Mouse (Mus musculus): ENCODE measurements at regions not wholly inside any gene's neighbourhood (a gene's known extent, or its start where the extent isn't known, plus 50 kb on each side); places are given as distances from the start of the nearest gene placed in this dataset.

DNA sequence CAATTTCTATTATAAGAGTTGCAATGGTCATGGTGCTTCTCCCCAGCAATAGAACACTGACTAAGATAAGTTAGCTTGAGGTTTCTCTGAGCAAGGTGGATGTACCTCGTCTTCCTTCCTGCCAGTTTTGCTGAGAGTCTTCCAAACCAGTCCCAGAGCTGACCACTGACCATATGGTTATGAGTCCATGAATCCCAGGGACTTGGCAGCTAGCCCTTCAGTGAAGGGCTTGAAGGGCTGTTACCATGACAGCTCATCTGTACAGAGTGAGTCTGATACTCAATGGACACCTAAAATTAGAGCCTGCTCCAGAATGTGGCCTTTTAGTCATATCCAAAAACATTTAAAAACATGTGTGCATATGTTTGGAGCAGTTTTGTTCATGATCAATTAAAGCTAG is 297.5 kb upstream of the Thsd7b start:
- no peak for ATAC-seq (ENCODE audit: low TSS enrichment)

DNA sequence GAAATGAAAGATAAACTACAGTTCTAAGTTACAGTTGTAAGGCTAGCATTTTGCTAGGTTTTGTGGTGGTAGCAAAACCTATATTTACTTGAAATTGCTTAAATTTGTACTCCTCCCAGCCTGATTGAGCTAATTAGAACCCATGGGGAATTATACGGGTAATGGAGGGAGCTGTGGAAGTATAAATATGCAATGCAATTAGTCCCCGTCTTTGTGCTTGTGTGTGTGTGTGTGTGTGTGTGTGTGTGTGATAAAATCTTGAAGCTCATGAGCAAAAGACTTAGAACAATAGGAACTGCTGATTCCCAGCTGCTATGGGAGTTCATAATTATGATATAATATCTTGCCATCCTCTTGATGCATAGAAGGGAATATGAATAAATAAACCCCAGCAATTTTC is 321.7 kb upstream of the Thsd7b start:
- ATAC-seq (ENCODE audit: low TSS enrichment): no peak

DNA sequence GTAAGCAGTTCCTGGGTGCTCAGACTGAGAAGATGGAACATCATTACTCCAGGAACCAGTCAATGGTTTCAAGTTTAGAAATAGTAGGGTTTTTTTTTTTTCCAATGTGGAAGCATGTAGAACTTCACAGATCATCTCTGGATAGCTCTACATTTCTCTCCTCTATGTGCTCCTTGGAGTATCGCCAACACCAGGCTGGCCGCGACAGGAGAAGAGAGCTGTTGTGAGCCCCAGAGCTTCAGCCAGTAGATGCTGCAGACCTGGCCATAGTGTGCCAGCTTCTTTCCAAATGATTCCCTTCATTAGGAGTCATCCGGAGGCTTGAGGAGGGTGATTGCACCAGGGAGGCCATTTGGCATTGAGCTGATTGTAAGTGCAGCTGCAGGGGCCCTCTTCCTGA is 322.6 kb upstream of the Thsd7b start:
- no peak for ATAC-seq (ENCODE audit: low TSS enrichment)

DNA sequence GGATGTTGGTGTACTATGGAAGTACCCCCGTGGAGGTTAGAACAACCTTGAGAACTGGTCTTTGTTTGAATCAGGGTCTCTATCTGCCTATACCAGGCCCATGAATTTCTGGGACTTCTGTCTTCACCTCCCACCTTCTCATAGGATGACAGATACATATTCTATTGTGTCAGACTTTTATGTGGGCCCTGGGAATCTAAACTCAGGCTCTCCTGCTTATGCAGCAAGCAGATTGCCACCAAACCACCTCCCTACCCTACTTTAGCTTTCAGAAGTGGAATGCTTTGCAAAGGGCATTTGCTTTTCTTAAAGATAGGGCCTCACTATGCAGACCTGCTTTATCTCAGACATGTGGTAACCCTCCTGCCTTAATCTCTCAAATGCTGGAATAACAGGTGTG is 322.7 kb upstream of the Cxcr4 start:
- 0 out of 2 replicates have a peak, but pooled peaks have one; percentile 55 for ATAC-seq (ENCODE audit: low TSS enrichment)

DNA sequence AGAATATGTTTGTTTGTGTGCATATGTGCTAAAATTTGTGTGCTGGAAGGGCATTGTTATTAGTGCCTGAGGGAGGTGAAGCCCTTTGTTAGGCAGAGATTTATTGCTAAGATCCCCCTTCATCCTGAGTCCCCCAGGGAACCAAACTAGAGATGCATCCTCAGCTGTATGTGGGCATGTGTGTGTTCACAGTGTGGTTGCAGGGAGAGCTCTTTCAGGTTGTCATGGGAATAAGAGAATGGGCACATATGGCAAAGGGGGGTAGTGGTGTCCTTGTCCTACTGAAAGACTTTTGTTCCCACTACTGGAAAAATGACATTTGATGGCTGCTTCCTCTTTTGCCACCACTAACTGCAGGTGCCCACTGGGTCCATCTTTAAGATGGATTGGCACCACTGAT is 320.4 kb upstream of the Cxcr4 start:
- peak; percentile 57; the same call in 1 of the 2 replicates for ATAC-seq (ENCODE audit: low TSS enrichment)

DNA sequence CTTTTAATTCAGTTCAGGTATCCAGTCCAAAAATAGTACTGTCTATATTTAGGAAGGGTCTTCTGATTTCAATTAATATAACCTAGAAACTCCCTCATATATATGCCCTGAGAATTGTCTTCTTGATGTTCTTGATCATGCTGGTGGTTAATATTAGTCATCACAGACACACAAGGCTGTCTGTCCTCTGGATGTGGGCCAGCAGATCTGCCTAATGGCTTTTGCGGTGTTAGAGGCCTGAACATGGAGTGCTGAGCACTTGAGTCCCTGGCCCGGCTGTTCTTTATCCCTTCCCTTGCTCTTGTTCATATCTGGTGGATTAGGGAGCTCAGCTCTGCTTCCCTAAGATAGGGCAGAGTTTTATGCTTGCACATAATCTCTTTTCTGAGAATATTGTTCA is 315.5 kb upstream of the Cxcr4 start:
- ATAC-seq (ENCODE audit: low TSS enrichment): no peak

DNA sequence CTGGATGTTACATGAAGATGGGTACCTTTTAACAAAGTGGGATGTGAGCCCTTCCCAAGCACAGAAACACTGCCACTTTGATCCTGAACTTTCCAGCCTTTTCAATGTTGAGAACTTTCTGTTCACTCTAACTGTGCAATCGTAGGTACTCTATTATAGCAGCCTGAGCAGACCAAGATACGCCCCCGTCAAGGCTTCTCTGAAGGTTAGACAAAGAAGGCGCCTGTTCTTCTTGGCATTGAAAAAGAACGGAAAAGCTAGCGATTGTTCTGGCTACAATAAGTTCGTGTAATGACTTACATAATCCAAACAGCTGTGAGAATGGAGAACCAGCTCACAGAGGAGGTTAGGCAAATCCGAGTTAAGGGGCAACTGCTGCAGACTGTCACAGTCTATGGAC is 305.9 kb upstream of the Cxcr4 start:
- peak; percentile 65; the same call in 1 of the 2 replicates for ATAC-seq (ENCODE audit: low TSS enrichment)

DNA sequence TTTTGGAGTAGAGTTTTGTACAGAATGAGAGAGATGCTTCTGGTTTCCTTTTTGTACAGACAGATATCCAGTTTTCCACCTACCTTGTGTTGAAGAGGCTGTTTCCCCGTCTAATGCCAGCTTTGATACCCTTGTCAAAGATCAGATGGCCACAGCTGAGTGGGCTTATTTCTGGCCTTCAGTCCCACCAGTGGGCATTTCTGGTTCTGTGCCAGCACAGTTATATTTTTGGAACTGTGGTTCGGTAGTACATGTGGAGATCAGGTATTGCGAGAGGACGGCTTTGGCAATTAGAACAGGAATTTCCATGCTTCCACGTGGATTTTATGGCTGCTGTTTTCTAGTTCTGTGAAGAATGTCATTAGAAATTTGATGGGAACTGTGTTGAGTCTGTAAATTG is 302.5 kb upstream of the Cxcr4 start:
- no peak for ATAC-seq (ENCODE audit: low TSS enrichment)

DNA sequence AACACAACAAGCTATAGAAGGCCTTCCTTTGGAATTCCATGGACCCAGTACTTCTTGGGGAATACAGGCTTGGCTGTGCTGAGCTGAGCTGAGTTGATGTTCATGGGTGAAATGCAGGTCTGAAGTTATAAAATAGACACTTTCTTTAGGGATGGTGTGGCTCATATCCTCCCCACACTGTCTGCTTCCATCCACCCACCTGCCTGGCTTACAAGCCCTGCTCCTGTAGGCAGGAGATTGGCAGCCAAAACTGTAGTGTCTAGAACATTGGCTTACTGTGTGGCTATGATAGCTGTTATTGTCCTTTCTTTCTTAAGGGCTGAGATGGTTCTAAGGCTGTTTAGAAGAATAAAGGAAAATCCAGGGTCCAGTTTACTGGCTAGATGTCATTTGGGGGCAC is 286.2 kb upstream of the Cxcr4 start:
- ATAC-seq (ENCODE audit: low TSS enrichment): peak; percentile 99

DNA sequence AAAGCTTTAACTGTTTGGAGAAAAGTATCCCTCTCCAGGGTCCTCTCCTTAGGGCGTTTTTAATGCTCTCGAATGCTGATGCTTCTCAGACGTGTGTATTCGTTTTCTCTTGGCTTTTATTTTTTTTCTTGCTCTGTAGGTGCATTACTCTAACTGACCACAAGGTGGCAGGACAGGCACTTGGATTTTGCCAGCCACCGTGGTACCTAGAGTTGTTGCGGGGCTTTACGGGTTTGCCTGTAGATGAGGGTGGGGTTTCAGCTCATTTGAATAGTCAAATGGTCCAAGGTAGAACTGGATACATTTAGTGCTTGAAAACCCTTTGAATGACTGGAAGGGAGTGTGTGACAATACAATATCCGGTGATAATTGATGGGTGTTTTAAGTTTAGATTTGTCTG is 283.2 kb upstream of the Cxcr4 start:
- peak; percentile 56; the same call in 1 of the 2 replicates for ATAC-seq (ENCODE audit: low TSS enrichment)

DNA sequence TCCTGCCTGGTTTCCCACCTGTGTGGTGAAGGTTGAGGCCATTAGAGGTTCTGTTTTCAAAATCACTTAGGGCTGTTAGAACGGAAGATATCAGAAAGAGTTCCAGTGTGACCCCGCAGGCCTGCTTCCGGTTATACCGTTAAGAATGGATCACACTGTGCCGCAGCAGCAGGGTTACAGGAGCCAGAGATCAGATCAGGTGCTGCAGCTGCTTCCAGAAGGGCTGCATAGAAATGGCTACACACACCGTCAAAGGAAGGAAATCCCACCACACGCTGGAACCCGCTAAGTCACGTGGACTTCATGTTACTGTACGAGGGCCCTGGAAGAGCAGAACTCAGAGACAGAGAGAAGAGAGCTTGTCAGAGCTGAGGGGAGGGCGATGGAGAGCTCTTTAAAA is 282.1 kb upstream of the Cxcr4 start:
- ATAC-seq (ENCODE audit: low TSS enrichment): no peak

DNA sequence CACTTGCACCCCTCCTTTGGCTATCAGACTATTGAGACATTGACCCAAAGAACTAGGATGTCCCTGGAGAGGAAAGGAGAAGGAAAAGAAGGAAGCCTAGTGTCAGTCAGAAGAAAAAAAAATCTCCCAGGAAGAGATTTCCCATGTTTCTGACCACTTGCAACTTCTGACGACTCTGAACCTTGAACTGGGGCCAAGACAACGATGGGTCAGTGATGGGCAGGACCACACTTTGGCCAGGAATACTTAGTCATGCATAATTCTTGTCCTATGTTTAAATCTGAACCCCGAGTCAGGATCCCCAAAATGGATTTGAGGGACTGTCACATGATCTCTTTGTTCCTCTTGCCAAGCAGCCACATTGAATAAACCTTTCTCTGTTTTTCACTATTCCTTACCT is 276.7 kb upstream of the Cxcr4 start:
- ATAC-seq (ENCODE audit: low TSS enrichment): no peak

DNA sequence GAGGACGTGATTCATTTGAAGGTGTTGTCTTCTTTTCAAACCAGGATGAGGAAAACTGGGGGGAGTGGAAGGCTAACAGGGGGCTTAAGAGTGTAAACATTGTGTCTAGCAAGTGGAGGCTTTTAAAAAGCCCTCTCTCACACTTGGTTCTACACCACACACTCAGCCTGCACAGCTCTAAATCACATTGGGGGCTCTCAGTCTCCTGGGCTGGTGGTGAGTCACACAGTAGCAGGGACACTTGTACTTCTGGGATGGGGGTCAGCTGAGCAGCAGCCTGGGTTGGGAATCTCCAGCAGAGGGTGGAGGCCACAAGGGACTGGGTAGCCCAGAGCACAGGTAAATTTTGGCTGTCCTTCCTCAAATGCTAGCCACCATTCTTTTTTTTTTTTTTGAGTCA is 268.4 kb upstream of the Cxcr4 start:
- ATAC-seq (ENCODE audit: low TSS enrichment): no peak

DNA sequence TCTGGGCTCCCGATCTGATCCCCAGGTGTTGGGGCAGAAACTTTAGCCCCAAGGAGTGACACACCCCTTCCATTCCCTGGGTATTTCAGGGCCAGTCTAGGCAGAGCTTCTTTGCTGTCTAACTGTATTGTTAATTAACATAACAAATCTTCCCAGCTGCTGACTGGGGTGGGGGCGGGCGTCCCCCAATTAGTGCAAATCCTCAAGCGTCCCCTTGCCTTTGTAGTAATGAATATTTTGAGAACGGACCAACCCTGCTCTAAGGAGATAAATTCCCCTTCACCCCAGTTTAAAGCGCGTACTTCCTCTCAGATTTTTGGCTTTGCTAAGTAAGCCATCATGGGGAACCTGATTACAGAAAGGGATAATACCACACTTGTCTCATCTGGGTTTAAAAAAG is 268.0 kb upstream of the Cxcr4 start:
- no peak for ATAC-seq (ENCODE audit: low TSS enrichment)

DNA sequence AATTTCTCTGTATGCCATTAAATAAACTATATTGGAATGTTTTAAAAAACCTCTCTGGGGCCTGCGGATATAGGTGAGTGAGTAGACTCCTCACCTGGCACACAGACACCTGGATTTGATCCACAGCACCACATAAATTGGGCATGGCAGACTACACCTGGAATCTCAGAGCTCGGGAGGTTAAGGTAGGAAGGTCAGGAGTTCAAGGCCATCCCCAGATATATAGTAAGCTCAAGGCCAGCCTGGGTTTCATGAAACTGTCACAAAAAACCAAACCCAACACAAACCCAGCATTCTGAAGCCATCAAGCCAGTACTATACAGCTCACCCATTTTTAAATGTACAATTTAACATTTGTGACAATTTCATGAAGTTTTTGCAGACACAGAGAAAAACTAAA is 266.6 kb upstream of the Cxcr4 start:
- no peak for ATAC-seq (ENCODE audit: low TSS enrichment)

DNA sequence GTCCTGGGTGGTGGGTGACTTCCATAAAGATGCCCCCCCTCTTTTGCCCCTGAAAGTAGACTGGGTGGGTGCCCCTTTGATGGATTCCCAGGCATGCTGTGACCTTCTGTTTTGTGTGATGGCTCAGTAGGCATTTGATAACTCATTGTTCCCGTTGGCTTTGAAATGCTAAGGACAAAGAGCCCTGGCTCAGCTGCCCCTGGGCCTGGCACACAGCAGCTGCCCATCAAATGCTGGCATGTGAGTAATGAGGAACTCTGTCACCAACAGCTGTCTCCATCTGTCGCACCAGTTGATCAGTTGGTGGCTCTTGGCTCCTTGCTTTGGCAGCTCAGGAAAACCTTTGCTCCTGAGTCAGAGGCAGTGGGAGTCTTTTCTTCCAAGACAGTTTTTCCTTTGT is 264.8 kb upstream of the Cxcr4 start:
- ATAC-seq (ENCODE audit: low TSS enrichment): no peak

DNA sequence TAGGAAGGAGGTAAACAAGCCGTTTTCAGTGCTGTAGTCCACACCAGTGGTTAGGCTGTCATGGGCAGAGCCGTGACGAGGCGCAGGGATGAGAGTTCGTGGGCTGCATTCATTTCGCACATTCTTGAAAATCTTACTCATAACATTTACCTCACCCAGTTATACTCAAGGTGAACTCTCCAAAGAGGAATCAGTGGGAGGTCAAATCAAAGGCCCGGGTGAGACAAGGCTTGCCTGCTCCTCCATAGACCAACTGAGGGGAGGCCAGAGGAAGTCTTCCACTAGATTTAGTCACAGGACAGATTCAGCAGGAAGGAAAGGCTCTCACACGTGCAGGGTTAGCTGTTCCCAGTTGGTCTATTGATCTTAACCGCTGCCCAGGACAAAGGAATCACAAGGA is 262.6 kb upstream of the Cxcr4 start:
- ATAC-seq (ENCODE audit: low TSS enrichment): no peak

DNA sequence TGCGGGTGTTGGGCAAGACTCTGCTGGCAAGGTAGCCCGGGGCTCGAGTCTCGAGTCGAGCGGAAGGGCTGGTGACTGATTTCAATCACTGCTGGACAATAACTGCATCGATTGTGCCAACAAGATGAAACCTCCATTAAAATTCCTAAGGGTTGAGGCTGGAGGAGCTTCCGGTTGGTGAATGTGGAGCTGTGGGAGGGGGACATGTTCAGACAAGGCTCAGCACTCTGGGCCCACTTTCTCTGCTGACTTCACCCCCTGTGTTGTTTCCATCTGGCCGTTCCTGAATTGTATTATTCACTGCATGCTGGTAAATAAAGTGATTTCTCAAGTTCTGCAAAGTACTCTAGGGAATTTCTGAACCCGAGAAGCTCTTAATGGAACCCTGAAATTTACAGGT is 261.2 kb upstream of the Cxcr4 start:
- no peak for ATAC-seq (ENCODE audit: low TSS enrichment)

DNA sequence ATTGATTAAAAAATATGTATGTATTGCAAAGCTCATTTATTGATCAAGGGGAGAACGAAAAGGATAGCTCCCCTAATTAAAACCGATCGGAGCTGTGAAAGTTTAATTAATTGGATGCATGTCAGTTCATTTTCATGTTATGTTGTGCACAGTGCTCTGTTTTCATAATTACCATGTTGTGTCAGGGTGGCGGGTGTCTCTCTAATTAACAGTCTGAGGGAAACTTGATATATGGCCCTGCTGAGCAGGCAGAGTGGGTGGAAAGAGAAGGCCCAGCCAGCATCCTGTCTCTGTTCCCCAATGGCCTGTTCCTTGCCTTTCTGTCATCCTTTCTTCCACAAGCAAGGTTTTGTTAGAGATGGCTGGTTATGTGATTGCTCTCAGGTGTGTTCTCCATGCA is 245.3 kb upstream of the Cxcr4 start:
- ATAC-seq (ENCODE audit: low TSS enrichment): no peak

DNA sequence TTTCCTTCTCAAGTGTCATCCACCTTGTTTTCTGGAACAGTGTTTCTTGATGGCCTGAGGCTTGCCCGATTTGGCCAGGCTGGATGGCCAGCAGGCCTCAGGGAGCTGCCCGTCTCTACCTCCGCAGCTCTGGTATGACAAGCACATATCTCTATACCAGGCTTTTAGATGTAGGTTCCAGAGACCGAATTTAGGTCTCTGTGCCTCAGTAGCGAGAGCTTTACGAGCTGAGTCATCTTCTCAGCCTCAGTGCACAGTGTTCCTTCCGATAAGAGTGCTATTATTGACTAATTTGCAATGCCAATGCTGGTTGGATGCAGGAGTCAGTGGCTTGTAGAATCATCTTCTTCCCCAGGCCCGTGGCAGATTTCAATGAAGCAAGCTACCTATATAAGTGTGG is 243.4 kb upstream of the Cxcr4 start:
- peak; percentile 85 for ATAC-seq (ENCODE audit: low TSS enrichment)

DNA sequence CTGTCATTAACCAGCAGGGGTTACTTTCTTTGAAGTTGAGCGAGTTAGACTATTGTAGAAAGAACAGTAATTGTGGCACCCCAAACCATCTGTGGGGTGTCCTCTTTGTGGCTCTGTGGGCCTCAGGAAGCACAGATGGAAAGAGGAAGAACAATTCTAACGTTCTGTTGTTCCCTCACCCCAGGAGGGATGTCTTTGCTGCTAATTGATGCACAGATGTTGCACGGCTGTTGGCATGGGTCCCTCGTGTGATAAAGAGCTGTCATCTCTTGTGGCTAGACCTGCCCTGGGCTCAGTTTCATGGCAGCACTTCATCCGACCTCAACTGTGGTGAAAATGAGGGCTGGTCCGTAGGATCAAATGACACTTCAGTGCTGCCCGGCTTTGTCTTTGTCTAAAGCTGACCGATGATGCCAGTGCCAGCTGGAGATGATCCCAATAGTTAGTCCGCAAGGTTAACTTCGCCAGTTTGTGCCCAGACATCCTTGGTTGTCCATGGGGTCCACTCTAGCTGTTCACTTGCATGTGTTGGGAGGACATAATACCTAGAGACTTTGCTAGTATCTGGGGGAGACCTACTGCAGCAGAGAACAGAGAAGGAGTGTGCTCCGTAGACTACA is 241.1 kb upstream of the Cxcr4 start:
- ATAC-seq (ENCODE audit: low TSS enrichment): no peak

DNA sequence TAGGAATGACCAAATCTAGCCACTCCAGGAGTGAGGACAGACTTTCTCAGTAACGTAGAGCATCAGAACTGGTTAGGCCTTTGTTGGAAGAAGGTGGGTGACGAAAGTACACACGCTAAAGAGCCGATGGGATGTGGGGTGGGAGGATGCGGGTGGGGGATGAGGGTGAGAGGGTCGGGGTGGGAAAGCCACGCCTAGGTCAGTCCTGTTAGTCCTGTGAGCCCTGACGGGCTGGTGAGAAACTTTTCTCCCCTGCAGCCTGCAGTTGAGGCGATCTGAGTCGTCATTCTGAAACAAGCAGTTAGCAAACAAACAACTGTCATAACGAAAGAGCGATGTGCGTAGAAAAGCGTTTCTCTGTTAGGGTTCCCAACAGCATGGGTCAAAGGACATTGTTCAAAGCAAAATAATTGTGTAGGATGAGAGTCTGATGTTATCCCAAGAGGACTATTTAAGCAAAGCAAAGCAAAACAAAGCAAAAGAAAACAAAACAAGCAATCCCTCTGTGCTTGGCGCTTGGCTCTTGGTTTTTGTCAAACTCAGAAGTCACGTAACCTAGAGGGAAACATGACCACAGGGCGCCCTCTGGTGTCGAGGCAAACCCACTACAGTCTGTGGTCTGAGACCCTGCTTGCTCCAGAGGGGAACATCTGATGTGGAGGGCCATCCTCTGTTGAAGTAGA is 240.2 kb upstream of the Cxcr4 start:
- peak; percentile 87 for ATAC-seq (ENCODE audit: low TSS enrichment)

DNA sequence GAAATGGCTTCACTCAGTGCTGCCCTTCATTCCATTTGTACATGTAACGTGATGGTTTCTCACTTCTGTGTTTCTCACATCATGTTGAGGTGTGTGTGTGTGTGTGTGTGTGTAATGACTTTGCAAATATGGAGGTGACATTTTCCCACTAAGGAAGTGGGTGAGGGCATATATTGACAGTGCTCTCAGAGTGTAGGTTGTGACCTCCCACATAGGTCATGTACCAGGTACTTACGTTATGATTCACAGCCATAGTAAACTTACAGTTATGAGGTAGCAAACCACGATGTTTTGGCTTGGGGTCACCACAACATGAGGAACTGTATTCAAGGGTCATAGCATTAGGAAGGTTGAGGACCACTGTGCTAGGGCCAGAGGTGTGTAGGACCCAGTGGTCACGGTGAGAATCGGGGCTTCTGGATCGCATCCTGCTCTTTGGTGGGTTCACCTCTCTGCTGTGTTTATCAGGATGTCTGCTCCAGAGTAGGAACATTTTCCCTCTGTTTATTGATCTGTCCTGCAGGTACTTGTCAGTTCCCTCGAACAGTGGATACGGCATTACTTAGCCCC is 238.7 kb upstream of the Cxcr4 start:
- ATAC-seq (ENCODE audit: low TSS enrichment): no peak

DNA sequence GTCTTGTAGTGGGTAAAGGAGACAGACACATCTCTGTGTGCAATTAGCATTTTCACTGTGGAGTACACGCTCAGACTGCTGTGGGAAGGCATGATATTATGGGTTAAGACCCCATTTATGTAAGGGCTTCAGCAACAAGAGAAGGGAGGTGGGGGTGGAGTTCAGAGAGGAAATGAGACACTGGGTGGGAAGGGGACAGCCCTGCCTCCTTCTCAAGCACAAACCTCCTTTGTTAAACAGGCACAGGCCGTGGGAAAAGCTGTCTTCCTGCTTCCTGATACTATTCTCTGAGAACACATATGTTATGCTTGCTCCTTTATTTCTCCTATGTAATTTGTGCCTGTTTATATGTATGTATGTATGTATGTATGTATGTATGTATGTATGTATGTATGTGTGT is 237.4 kb upstream of the Cxcr4 start:
- ATAC-seq (ENCODE audit: low TSS enrichment): no peak

All from frontal cortex, adult (tissue).